Mouse (Mus musculus): ENCODE measurements around the gene Capza2. TPM values are rescaled to one million over a fixed set of nuclear protein-coding genes. Genes with fewer than 3 reads are reported as not detected.
"Not testable (repeated sequence)": the region's sequence is repeated elsewhere in the genome, so short reads cannot be mapped to it uniquely, and the experiment has no call there.

Capza2 gene
- total RNA-seq, 1 experiment from 2014 or later, result 134 TPM

DNA sequence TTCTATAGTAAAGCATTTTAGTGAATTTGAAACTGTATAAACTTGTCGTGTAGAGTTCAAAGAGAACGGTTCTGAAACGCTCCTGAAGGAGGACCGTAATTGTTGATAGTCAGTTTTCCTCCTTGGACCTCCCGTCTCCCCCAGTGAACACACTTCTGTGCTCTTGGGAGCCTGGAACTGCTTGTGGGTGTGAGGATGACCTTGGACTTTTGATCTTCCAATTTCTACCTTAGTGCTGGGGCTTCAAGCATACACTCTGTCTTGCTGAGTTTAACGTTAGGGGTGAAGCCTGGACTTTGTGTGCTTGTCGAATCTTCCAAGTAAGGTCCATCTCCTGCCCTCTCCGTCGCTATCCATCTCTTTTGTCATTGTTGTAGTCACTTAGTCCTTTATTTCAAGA, 4.0 kb downstream of the Capza2 start:
- no peak for DNase-seq

DNA sequence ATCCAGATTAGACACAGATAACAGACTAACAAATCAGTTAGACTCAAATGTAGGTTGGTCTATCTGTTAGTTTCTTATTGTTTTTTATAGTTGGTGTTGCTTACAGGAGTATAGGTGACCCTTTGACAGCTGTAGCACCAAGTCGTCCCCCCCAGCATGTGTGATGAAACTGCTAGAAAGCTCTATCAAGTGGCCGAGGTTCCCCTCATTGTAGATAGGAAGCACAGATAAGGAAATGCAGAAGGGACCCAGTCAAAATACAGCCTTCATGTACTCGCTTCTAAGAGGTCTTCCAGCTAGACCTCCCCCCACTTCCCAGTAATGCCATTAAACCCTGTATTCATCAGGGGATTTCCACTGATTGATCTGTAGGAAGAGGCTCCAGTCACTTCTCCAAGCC, 6.7 kb downstream of the Capza2 start:
- DNase-seq, result no peak

DNA sequence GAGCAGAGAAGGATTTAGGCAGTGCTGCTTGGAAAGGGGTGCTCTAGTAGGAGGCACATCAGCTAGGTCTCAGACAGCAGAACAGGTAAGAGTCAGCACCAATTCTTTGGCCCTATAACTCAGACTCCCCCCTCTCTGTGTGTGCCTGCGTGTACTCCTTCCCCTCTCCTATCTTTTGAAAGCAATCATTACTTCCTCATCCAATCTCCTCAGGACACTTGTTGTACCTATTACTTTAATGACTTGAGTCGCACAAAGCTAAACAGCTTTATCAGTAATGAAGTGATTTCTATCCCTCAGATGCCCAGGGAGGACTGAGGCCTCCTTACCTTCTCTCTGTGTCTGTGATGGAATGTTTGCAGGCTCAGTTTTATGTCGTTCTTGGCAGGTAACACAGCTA, 10.1 kb downstream of the Capza2 start:
- DNase-seq, result no peak

GRCm38 (mm10) chr6:17652132-17652531, 16.1 kb downstream of the Capza2 start:
- no peak for DNase-seq

DNA sequence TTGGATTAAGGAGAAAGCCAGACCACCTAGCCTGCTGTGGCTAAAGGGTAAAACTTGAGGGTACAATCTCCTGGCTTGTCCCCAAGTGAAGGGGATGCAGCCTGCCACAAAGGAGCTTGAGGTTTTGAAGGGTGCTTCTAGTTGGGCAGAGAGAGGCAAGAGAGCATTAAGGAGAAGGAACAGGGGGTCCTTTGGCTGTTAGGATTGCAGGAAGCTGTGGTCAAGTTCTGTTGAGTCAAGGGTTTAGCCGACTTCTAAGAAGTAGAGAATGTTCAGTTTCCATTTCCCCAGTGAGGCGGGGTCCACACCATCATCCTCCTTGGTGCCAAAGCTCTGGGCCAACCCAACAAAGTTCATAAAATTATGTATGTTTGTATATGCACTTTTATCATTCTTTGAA, 19.0 kb downstream of the Capza2 start:
- no peak for DNase-seq

GRCm38 (mm10) chr6:17657308-17657707, 21.3 kb downstream of the Capza2 start:
- DNase-seq, result no peak

GRCm38 (mm10) chr6:17665348-17665747, 29.3 kb downstream of the Capza2 start:
- no peak for DNase-seq

GRCm38 (mm10) chr6:17666024-17666423, 30.0 kb downstream of the Capza2 start:
- no peak for DNase-seq

DNA sequence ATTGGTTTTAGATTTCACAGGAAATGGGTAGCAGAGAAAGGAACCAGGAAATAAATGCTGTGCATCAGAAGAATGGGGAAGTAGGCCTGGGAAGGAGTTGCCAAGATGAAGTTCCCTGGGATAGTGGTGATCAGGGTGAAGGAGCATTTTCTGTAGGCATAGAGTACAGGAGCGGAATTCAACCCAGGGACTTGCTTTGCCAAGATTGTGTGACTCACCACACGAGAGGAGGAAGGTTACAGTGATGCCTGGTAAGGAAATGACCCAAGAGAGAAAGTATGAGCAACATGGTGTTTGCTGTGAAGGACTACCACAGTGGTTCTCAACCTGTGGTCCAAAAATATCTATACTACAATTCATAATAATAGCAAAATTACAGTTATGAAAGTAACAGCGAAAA, 31.8 kb downstream of the Capza2 start:
- DNase-seq, result no peak

- no peak for DNase-seq
Observed at GRCm38 (mm10) chr6:17668334-17668733, 32.3 kb downstream of the Capza2 start.

DNA sequence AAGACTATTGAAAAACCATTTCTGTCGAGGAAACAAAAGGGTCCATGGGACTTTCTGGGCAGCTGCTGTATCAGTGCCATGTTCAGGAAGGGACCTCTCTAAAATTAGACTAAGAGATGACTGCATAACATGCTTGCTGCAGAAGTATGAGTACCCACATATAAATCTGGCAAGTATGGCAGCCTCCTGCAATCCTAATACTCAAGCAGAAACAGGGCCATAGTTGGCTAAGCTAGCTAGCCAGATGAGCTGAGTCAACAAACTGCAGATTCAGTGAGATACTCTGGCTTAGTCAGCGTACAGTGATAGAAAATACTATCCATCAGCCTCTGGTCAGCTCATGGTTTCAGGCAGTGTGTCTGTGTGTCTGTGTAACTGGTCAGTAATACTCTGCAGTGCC, 33.8 kb downstream of the Capza2 start:
- DNase-seq, result no peak

GRCm38 (mm10) chr6:17675019-17675756, 39.2 kb downstream of the Capza2 start:
- DNase-seq, result peak; percentile 74

DNA sequence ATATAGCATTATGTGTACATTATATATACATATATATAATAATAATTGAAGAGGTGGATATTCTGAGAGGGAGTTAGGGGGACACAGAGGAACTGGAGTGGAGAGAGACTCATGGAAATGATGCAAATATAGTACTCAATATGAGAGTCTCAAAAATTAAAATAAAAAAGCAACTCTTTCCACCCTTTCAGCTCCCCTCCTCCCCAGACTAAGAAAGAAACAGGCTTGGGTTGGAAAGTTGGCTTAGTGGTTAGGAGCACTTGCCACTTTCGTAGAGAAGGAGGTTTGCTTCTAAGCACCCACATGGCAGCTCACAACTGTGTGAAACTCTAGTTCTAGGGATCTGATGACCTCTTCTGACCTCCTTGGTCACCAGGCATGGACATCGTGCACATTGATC, 41.0 kb downstream of the Capza2 start:
- DNase-seq, result no peak

DNA sequence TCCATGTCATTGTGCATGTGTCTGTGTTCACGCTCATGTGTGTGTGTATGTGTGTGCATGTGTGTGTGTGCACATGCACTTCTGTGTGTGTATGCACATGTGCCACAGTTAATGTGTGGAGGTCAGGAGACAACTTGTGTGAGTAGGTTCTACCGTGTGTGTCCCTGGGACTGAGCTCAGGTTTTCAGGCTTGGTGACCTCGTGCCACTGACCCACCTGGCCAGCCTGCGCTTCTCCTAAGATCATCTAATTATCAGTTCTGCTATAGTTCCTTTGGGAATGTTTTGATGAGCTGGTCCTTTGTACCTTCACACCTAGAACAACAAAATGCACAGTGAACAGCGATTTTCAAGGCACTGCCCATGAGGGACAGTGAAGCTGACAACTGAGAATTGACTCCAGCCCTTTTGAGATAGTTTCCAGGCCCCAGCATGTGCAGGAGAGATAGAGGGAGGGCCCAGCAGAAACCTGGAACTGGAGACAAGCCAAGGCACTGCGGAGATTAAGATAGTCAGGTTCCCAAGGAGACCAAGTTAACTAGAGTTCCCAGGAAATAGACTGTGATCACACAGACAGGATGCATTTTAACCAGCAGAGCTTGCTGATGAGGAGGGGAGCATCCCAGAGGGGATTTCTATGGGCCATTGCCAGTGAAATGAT, 44.4 kb downstream of the Capza2 start:
- no peak for DNase-seq

GRCm38 (mm10) chr6:17681810-17682209, 45.8 kb downstream of the Capza2 start:
- no peak for DNase-seq

DNA sequence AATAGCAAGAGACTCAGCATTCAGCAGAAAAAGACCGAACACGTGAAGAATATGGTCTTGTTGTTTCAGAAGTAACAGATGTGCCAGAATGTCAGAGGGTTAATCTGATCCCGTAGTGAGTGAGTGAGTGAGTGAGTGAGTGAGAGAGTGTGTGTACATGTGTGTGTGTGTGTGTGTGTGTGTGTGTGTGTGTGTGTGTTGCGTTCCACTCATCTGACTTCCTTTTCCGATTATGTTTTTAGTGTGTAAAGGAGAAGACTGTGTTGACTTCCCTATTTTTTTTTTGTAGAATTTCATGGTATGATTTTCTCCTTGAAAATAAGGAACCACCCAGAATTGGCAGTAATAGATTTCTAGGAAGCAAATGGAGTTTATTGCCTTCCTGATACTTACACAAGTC, 52.6 kb downstream of the Capza2 start:
- no peak for DNase-seq

DNA sequence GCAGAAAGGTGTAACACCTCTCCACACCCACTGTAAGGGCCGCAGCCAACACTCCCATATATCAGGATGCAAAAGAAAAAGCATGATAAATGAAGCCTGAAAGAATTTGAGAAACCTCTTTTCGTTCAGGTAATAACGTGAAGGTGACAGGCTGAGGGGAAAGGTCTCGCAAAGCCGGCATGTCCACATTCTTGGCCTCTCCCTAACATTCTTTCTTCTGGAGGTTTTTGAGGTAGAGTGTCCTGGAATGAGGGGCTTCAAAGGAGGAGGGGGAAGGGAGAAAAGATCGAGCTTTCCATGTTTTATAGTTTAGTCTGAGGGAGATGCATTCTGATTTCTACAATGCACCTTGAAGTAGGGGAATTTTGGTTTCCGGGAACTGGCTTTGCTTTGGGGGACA, 56.6 kb downstream of the Capza2 start, which contains the start of gene St7:
Gene St7 (plus strand): TSS at position 287 of the 400 bp plus-strand sequence.
- no peak for DNase-seq

GRCm38 (mm10) chr6:17693726-17694549, 57.9 kb downstream of the Capza2 start:
- peak; percentile 85 for DNase-seq

GRCm38 (mm10) chr6:17694550-17694951, 58.5 kb downstream of the Capza2 start:
- DNase-seq, result peak; percentile 91

DNA sequence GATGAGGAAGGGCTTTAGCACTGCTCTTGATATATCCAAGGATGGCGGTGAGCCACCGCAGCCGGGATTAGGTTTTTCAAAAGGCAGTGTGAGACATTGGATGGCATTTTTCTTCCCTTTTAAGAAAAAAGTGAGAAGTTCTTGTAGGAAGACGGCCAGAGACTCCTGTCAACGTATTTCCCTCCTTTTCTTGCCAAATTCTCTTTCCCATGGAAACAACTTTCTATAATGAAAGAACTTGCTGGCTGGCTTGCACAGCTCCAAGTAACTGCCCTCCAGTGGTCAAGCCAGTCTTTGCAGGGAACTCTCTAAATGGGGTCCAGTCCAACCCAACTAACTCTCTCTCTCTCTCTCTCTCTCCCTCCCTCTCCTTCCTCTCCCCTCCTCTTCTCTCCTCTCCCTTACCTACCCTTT, 60.3 kb downstream of the Capza2 start:
- peak; percentile 74 for DNase-seq

GRCm38 (mm10) chr6:17700936-17701612, 65.0 kb downstream of the Capza2 start:
- no peak for DNase-seq

DNA sequence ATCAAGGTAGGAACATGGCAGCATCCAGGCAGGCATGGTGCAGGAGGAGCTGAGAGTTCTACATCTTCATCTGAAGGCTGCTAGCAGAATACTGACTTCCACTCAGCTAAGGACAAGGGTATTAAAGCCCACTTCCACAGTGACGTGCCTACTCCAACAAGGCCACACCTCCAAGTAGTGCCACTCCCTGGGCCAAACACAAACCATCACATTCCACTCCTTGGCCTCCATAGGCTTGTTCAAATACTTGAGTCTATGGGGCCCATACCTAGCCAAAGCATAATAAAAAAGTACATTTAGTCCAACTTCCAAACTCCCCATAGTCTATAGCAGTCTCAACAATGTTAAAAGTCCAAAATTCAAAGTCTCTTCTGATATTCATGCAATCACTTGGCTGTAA, 68.0 kb downstream of the Capza2 start:
- not testable (repeated sequence) for DNase-seq
